Mouse (Mus musculus) small intestine, adult 2 months (tissue): Measurements from ENCODE around the gene Exoc6b.

Source experiments
- CTCF ChIP-seq: fragments of 200-500 bp; IDR thresholded peaks from 2 replicates; pipeline ENCODE4 v1.5.1; 2012; ENCODE audit warnings: low read depth, mild to moderate bottlenecking, control low read depth, inconsistent platforms, low read length, moderate library complexity, mixed read lengths; ENCODE audit not compliant: insufficient replicate concordance, insufficient read length; ENCODE audit errors: extremely low read depth
- POLR2A ChIP-seq: fragments of 200-500 bp; IDR thresholded peaks from 2 replicates; pipeline ENCODE4 v1.6.1; 2012; ENCODE audit warnings: low read depth, mild to moderate bottlenecking, control low read depth, inconsistent platforms, low read length, moderate library complexity

DNA sequence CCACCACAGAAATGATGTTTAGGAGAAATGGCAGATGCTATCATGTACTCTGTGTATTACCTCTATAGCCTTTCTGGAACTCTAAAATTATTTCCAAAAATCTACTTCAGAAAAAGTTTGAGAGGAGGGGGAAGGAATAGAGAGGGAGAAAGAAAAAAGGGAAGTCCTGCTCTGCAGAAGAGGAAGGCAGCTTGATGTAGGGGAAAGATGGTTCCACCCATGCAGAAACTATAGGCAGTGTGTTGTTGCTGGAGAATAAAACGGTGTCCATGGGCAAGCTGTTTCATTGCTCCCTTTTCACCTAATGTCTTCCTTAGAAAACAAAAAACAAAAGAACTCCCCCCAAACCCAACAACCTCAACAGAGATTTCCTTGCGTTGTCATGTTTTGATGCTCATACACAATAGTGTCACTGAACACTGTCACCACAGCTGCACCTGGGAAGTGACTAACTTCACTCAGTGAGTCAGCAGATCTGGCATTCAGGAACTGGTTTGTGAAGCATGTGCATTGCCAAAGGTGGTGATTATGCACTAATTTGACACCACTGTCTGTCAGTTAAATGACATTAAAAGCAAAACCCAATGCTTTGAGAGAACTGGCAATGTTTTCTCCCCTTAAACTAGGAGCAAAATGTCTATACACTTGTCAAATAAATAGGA lies 407.7 kb downstream of the Exoc6b start:
- TF ChIP-seq CTCF = no peak
- no peak for TF ChIP-seq POLR2A
